Mouse (Mus musculus) lung, postnatal 10 days (tissue): Measurements from ENCODE around the gene Casq2.
A peak's percentile ranks its signal among the peaks of the same experiment; 100 is the strongest.

Experiments
- DNase-seq: peaks from one replicate; pipeline ENCODE4 v3.0.0; 2021

Gene Casq2

GRCm38 (mm10) chr3:102086283-102086682 lies at the start of gene Casq2:
TSS of gene Casq2 (plus strand) at chr3:102086415.
- DNase-seq, result no peak

DNA sequence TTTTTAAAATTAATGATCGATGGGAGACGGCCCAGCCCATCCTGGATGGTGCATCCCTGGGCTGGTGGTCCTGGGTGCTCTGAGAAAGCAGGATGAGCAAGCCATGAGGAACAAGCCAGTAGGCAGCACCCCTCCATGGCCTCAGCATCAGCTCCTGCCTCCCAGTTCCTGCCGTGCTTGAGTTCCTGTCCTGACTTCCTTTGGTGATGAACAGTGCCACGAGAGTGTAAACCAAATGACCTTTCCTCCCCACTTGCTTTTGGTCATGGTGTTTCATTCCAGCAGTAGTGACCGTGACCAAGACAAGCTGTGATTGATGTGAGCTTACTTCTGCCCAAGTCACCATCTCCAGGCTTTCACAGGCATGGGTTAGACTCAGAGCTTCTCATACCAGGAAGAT lies 48.4 kb upstream of the Casq2 start:
- no peak for DNase-seq

- DNase-seq, result no peak
Measured at GRCm38 (mm10) chr3:102038608-102039007, 47.6 kb upstream of the Casq2 start.

- no peak for DNase-seq
Measured at GRCm38 (mm10) chr3:102041632-102042031, 44.6 kb upstream of the Casq2 start.

DNA sequence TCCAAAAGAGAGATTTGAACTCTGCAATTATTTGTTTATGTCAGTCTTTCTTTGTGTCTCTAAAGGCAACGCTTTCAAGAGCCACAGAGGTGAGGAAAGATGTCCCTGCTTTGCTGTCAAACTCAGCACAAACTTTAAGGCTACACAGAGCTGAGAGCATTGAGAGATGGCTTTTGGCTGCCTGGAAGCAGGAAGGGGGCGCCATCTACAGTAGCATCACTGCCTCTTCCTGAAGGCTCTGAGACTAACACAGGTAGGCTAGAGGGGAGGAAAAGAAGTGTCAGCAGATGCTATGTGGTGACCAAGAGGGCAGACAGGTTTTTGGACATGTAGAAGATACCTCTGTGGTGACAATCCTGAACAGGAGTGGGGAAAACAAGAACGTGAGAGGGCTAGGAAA lies 41.1 kb upstream of the Casq2 start:
- DNase-seq, result peak; percentile 11

GRCm38 (mm10) chr3:102047532-102047931 lies 38.7 kb upstream of the Casq2 start:
- DNase-seq, result no peak

DNA sequence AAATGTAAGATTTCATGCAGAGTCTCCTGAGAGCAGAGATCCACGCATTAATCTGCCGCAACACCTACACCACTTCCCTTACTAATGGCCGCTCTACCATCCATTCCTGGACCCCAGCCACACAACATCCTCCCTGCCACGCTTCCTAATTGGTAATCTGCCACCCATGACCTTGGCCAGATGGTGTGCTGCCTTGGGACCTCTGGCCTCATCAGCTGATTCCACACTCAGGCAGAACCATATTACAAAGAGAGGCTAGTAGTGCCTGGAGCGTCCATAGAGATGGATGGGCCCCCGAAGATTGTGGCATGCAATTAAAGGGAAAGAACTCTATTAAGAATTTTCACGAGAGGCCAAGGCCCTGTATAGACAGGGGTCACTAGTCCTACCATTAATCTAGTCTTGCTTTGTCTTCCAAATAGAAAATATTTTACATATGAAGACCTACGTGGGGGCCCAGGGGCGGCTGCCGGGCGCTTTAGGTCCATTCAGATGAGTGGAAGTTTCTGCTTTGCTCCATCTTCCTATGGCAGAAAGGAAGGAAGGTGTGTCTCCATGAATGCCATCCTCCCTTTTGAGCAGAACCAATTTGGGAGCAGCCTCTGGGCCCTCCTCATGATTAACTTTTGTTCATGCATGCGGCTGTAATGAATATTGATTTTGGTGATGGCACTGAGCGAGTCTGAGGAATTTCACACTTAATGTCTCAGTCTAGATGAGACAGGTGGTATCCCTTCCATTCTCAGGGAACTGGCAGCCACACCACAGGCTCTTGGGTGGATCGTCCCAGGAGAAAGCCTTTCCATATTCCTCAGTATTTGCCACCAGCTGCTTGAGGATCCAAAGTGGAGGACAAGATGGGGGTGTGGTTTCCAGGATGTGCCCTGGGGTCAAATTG lies 36.8 kb upstream of the Casq2 start:
- DNase-seq, result no peak

DNA sequence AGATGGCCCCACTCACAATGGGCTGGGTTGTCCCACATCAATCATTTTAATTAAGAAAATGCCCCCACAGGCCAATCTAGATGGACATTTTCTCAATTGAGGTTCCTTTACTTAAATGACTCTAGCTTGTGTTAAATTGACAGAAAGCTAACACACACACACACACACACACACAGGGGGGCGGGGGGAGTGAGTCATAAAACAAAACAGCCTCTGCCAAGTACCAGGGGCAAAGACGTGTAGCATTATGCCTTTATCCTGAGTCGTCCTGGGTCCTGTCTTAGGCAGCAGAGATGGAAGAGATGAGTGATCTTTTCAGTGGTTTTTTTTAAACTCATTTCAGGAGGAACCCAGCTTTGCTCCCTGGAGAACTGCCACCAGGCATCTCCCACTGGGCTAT lies 34.2 kb upstream of the Casq2 start:
- no peak for DNase-seq

DNA sequence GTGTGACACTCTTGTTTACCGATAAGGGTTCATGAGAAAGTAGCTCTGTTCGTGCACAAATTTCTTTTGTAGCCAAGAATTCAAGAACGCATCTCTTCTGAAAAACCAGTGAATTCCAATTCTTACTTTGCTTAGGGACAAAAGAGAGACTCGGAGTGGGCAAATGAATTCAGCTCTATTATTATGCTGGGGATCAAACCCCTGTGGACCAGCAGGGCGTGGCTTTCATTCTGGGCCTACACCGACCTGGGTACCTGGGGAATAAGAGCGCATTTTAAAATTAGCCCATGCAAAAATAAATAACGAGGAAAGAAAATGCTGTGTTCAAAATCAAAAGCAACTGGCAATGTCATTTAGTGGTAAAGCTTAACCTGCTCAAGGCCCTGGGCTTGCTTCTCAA lies 32.9 kb upstream of the Casq2 start:
- DNase-seq, result no peak

DNA sequence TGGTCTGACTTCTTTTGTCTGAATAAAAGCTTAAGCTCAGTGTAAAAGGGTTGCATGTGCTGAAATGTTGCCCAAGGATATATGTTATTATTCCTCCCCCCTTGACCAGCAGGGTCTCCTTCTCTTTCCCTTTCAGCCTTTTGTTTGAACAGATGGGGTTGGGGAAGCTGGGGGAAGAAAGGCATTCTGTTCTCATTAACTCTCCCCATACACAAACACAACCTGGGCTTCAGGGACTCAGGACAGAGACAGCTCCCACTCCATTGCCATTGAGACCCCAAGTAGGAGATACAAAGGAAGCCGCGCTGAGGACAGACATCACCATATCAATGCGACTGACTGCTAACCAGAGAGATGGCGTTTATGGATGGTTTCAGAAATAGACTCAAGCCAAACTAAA lies 30.3 kb upstream of the Casq2 start:
- no peak for DNase-seq

DNA sequence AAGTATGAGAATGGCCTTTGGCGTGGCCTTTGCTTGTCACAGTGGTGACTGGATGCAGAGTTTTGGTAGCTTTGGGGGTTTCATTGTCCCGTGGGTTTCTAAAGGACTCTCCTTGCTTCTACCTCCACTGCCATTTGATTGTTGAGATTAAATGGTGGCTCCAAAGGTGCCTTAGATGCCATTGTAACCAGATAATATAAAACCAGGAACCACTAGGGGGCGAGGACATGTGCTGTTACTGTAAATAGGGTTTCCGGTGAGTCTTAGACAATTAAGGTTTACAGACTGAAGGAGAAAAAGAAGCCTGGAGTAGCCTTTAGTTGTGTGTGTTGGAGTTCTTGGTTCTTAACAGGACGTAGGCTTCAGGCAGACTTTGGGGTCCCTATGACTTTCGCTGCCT lies 26.1 kb upstream of the Casq2 start:
- DNase-seq, result no peak

- peak; percentile 82 for DNase-seq
Measured at GRCm38 (mm10) chr3:102061923-102062670, 24.1 kb upstream of the Casq2 start.

DNA sequence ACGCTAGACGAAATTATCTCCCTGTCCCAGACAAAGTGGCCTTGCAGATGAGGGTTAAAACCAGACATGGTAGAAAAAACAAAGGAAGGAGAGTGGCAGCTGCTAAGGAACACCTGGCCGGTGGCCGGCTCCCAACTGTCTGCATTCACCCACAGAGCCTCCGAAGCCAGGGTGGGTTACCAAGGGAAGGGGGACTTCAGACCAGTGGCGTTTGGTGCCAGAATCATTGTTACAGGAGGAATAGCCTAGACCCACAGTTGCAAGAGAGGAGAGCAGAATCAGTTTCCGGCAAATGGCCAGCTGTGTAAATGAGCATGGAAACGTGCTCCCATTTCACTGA lies 23.6 kb upstream of the Casq2 start:
- DNase-seq, result no peak

- DNase-seq, result no peak
Measured at GRCm38 (mm10) chr3:102063273-102064120, 22.7 kb upstream of the Casq2 start.

- no peak for DNase-seq
Measured at GRCm38 (mm10) chr3:102064566-102064965, 21.6 kb upstream of the Casq2 start.

- no peak for DNase-seq
Measured at GRCm38 (mm10) chr3:102067306-102067705, 18.9 kb upstream of the Casq2 start.

GRCm38 (mm10) chr3:102067861-102068260 lies 18.4 kb upstream of the Casq2 start:
- DNase-seq, result no peak

GRCm38 (mm10) chr3:102069260-102069659 lies 17.0 kb upstream of the Casq2 start:
- no peak for DNase-seq

- no peak for DNase-seq
Measured at GRCm38 (mm10) chr3:102069686-102070085, 16.5 kb upstream of the Casq2 start.

DNA sequence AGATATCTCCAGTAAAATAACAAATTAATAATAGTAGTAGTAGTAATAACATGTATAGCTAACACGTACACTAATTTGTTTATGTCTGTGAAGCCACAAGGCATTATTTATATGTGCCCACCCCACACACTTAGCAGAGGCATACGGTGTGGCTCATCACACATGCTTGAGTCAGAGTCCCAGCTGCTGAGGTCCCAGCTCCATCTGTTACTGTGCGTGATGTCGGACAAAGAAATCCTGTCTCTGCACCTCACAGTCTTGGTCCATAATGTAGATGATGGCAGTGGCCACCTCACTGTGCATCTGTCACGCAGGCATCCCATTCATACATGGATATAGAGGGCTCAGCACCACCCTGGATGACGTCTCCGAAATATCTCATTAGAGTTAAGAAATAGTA lies 15.9 kb upstream of the Casq2 start:
- DNase-seq, result no peak

DNA sequence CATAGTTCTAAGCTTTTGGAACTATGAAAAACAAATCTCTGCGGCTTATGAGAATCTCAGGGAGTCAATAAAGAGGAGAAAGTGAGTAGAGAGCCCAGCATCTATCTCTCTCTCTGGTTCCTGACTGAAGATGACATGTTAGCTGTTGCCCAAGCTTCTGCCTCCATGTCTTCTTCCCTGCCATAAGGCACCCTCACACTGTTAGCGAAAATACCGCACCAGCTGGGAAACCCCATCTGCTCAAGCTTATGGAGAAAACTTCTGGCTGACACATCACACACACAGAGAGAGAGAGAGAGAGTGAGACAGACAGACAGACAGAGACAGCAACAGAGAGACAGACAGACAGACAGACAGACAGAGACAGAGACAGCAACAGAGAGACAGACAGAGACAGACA lies 15.2 kb upstream of the Casq2 start:
- no peak for DNase-seq

- no peak for DNase-seq
Measured at GRCm38 (mm10) chr3:102079413-102079812, 6.8 kb upstream of the Casq2 start.

DNA sequence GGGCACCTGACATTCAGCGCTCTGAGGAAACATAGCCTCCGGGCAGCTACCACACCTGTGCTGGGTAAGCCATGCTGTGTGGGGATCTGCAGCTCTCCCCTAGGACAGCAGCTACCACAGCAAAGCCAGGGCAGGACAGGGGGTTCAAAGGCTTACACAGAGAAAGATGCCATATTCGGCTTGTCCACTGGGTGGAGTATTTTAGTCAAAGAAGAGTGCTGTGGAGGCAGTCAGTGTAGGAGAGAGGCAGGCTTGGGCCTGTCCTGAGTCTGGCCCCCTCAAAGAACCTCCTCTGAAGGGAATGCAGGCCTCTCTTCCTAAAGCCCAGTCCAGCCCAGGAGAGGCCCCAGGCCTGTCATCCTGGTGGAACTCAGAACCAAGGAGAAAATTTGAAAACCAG lies 4.4 kb upstream of the Casq2 start:
- peak; percentile 89 for DNase-seq
